Mouse (Mus musculus): ENCODE data around the gene Fam243. TPM values are rescaled to one million over a fixed set of nuclear protein-coding genes. Genes with fewer than 3 reads are reported as not detected.

Fam243 gene
- total RNA-seq, 2 experiments from 2014 or later = not detected

DNA sequence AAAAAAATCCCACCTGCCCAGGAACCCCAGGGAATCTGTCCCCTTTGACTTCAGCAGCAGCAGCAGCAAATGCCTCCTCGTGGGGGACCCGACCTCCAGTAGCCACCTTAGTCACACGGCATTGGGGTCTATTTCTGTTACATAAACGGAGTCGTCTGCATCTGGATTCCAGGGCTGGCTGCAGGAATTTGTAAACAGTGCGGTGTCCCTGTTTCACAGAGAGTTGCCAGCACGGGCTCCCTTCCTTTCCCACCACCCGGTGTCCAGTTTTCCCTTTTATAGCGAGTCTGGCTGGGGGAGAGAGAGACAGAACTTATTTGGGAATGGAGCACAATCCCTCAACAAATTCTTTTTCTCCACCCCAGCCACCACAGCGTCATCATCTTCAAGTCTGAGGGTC lies 36.2 kb downstream of the Fam243 start:
- DNase-seq = no peak
- intact Hi-C loops (cut with DNase I) = loop anchor here (10.0 kb wide), 1 partner anchor 230 kb away; the partner anchor contains the start of genes Gm49711, Mrps6 and Slc5a3

GRCm38 (mm10) chr16:92282671-92283070 lies 38.6 kb downstream of the Fam243 start:
- DNase-seq = peak; percentile 42 to 54
- intact Hi-C loops (cut with DNase I) = loop anchor here (10.0 kb wide), 1 partner anchor 228 kb away; the partner anchor contains the start of genes Gm49711, Mrps6 and Slc5a3

DNA sequence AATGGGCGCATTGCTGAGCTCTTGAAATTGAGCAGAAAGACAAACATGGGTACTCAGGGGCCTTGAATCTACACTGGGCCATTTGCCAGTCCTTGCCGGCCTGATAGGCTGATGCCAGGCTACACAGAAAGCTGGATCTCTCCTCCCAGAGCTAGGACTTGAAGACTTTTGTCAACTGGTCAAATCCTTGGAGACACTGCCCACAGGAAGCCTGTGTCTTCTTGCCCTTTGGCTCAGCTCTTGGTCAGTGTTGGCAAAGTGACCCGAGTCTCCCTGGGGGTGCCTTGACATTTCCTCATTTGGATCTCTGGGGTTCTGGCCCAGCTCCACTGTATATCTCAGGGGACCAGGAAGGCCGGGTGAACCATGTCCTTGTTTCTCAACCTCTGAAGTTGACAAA lies 45.7 kb downstream of the Fam243 start:
- intact Hi-C loops (cut with DNase I) = no loop called here
- no peak for DNase-seq

- no peak for DNase-seq
- intact Hi-C loops (cut with DNase I) = no loop called here
Measured at GRCm38 (mm10) chr16:92274516-92274915, 46.7 kb downstream of the Fam243 start.

Other genes with a start within 250 kb of the Fam243 start
- gene Kcne2, start 29.1 kb downstream of the Fam243 start, total RNA-seq (2021) = not detected
- 10 to 100 TPM; 52.2 to 67.4 TPM for gene Smim11, start 20.2 kb downstream of the Fam243 start, total RNA-seq (2021)
- gene Kcne1, start 38.0 kb upstream of the Fam243 start, total RNA-seq (2021) = not detected
- 10 to 100 TPM; 62.2 to 75.7 TPM for gene Rcan1, start 149.4 kb upstream of the Fam243 start, total RNA-seq (2021)
- under 1 TPM in 1 of 2 experiments, not detected in 1; 0.07 TPM for gene Clic6, start 164.3 kb upstream of the Fam243 start, total RNA-seq (2021)

All from gastrocnemius, postnatal 36 days (tissue).